Mouse (Mus musculus) T-cell, adult 66 days (primary cell): ENCODE results near the gene Svs3b. TPM values are rescaled to one million over a fixed set of nuclear protein-coding genes. Genes with fewer than 3 reads are reported as not detected.

Source experiments
- total RNA-seq, 2 experiments: library from RNA; stranded (reverse); gene quantifications; 3 replicates in 1 of 2; 4 replicates in 1 of 2; pipeline ENCODE4 v1.2.4; 2023

Svs3b gene
- total RNA-seq, result not detected

GRCm38 (mm10) chr2:164256540-164256939 is at the start of gene Svs3b:
Svs3b (minus strand) TSS chr2:164256640.

GRCm38 (mm10) chr2:164288968-164289367 is 32.5 kb upstream of the Svs3b start, which contains the start of gene Svs3a:
Svs3a (plus strand) TSS chr2:164289268.

GRCm38 (mm10) chr2:164278359-164278758 is 21.9 kb upstream of the Svs3b start, which contains the start of gene Svs4:
Svs4 (minus strand) TSS chr2:164278459.

GRCm38 (mm10) chr2:164238366-164238765 is 18.1 kb downstream of the Svs3b start, which contains the start of gene Svs2:
Svs2 (minus strand) TSS chr2:164238466.

GRCm38 (mm10) chr2:164221522-164221921 is 34.9 kb downstream of the Svs3b start, which contains the start of gene Wfdc15b:
Wfdc15b (minus strand) TSS chr2:164221660.

Other genes with a start within 250 kb of the Svs3b start
- gene Pabpc1l, start 231.2 kb downstream of the Svs3b start, total RNA-seq, result 10 to 100 TPM in 1 of 2 experiments, 1 to 10 TPM in 1; 5.3 to 11.1 TPM
- 100 to 1,000 TPM; 323 to 326 TPM for gene Stk4, start 186.3 kb downstream of the Svs3b start, total RNA-seq
- 10 to 100 TPM; 75.3 to 84.3 TPM for gene Tomm34, start 185.5 kb downstream of the Svs3b start, total RNA-seq
- not detected for gene Kcns1, start 85.5 kb downstream of the Svs3b start, total RNA-seq
- not detected for gene Wfdc5, start 73.9 kb downstream of the Svs3b start, total RNA-seq
- not detected for gene Wfdc12, start 66.0 kb downstream of the Svs3b start, total RNA-seq
- gene Wfdc15a, start 56.5 kb downstream of the Svs3b start, total RNA-seq, result not detected
- not detected for gene Wfdc15b, start 35.0 kb downstream of the Svs3b start, total RNA-seq
- gene Svs2, start 18.2 kb downstream of the Svs3b start, total RNA-seq, result not detected
- not detected for gene Svs4, start 21.8 kb upstream of the Svs3b start, total RNA-seq
- gene Svs3a, start 32.6 kb upstream of the Svs3b start, total RNA-seq, result not detected
- not detected for gene Svs6, start 60.1 kb upstream of the Svs3b start, total RNA-seq
- not detected for gene Svs5, start 76.1 kb upstream of the Svs3b start, total RNA-seq
- gene Slpi, start 132.5 kb upstream of the Svs3b start, total RNA-seq, result 1 to 10 TPM; 6.9 to 9.3 TPM
- gene Rbpjl, start 146.5 kb upstream of the Svs3b start, total RNA-seq, result not detected
- gene Matn4, start 148.5 kb upstream of the Svs3b start, total RNA-seq, result not detected
- 1 to 10 TPM; 3.3 to 3.8 TPM for gene Sdc4, start 187.2 kb upstream of the Svs3b start, total RNA-seq
- 10 to 100 TPM; 54.0 to 59.5 TPM for gene Sys1, start 200.3 kb upstream of the Svs3b start, total RNA-seq
- not detected for gene Gm20458, start 204.3 kb upstream of the Svs3b start, total RNA-seq
- gene Trp53tg5, start 217.1 kb upstream of the Svs3b start, total RNA-seq, result not detected
- 10 to 100 TPM in 1 of 2 experiments, 1 to 10 TPM in 1; 9.3 to 13.0 TPM for gene Dbndd2, start 229.5 kb upstream of the Svs3b start, total RNA-seq
- 10 to 100 TPM; 67.3 to 77.4 TPM for gene Pigt, start 240.9 kb upstream of the Svs3b start, total RNA-seq